9 mouse cellular contexts compared by ENCODE assay signal in genomic region chr9:64956337-64956736, GRCm38 (mm10). TPM values are rescaled to one million over a fixed set of nuclear protein-coding genes. Genes with fewer than 3 reads are reported as not detected.
DNase-seq lines count a peak whose midpoint lies in the region; ATAC-seq and TF ChIP-seq lines count a peak whose summit lies in the region.
"Had no signal": no experiment of that assay in that cellular context is flagged by ENCODE, and none has a peak within 500 bp of the region (broad histone marks: within the 10 kb centered on the region; RNA-seq: fewer than 3 reads in every experiment).

No protein-coding gene starts in this region.

- TF ChIP-seq CTCF in liver, adult 2 months (IDR thresholded peaks at IDR 0.05; ENCODE audit: low read depth, low read length): no peak

- DNase-seq in CD4-positive, CD25-positive, alpha-beta regulatory T cell, adult 2 months (ENCODE audit: low read depth, low spot score): peak; percentile 61
- no peak for DNase-seq in lung, postnatal 25 days (ENCODE audit: low spot score)
- DNase-seq in forebrain, embryonic 14.5 days (ENCODE audit: low spot score): no peak
- DNase-seq in liver, adult 2 months (ENCODE audit: extremely low read depth, low read depth, low spot score): peak; percentile 51
- DNase-seq in splenic B cell, adult 2 months (ENCODE audit: low read depth, low spot score): peak; percentile 33
- no peak for DNase-seq in cerebellum, adult 11-12 months

- 17% methylated on average over 12 of the region's 12 CpGs for WGBS in lung, embryonic 16.5 days
- WGBS in forebrain, embryonic 14.5 days: 20% methylated on average over 12 of the region's 12 CpGs
- 8% methylated on average over 12 of the region's 12 CpGs for WGBS in liver, adult 2 months

- no peak for ATAC-seq in CD4-positive, CD25-positive, alpha-beta regulatory T cell, adult 4 months
- no peak for ATAC-seq in lung, embryonic 16.5 days (ENCODE audit: low read depth)
- ATAC-seq in forebrain, embryonic 14.5 days: no peak

- no peak for TF ChIP-seq POLR2A in liver, adult 2 months (IDR thresholded peaks at IDR 0.05; ENCODE audit: extremely low read depth, insufficient read depth, low read length)

- H3K27ac ChIP-seq in lung, embryonic 16.5 days (ENCODE audit: low read length): 0 out of 2 replicates have a peak overlapping the region, but pooled peaks have one; percentile 1
- H3K27ac ChIP-seq in forebrain, embryonic 14.5 days (ENCODE audit: low read depth, low read length): no peak overlapping the region
- H3K27ac ChIP-seq in liver, adult 2 months (replicated peaks; ENCODE audit: insufficient read depth, low read depth, low read length): no peak overlapping the region; the same call in 1 of the 2 replicates

- H3K4me1 ChIP-seq in lung, embryonic 16.5 days (replicated peaks; ENCODE audit: control insufficient read depth, insufficient read depth, low read length): peaks cover 14% of the 10 kb centered on the region
- peaks cover 2% of the 10 kb centered on the region; the same call in 1 of the 2 replicates for H3K4me1 ChIP-seq in forebrain, embryonic 14.5 days (ENCODE audit: control insufficient read depth, insufficient read depth, low read length)
- H3K4me1 ChIP-seq in liver, adult 2 months (ENCODE audit: control insufficient read depth, insufficient read depth, low read length): peaks cover 3% of the 10 kb centered on the region

- 0 out of 2 replicates have a peak overlapping the region, but pooled peaks have one; percentile 19 for H3K4me2 ChIP-seq in lung, embryonic 16.5 days (ENCODE audit: low read depth, low read length)
- H3K4me2 ChIP-seq in forebrain, embryonic 14.5 days (ENCODE audit: low read length): peak overlapping the region; percentile 23; the same call in 1 of the 2 replicates

- H3K27me3 ChIP-seq in lung, embryonic 16.5 days (ENCODE audit: control insufficient read depth, insufficient read depth, low read depth, low read length): no peaks in the 10 kb centered on the region; the same call in 1 of the 2 replicates
- H3K27me3 ChIP-seq in forebrain, embryonic 14.5 days (replicated peaks; ENCODE audit: control insufficient read depth, insufficient read depth, low read length): no peaks in the 10 kb centered on the region
- H3K27me3 ChIP-seq in liver, adult 2 months (ENCODE audit: control insufficient read depth, insufficient read depth, low read length): no peaks in the 10 kb centered on the region
- H3K27me3 ChIP-seq in splenic B cell, adult 2 months (ENCODE audit: control insufficient read depth, insufficient read depth, low read length, poor library complexity, severe bottlenecking): no peaks in the 10 kb centered on the region

- no peak overlapping the region for H3K9ac ChIP-seq in lung, embryonic 16.5 days (ENCODE audit: low read length)
- no peak overlapping the region for H3K9ac ChIP-seq in forebrain, embryonic 14.5 days (ENCODE audit: low read length)
- H3K9ac ChIP-seq in liver, adult 2 months (ENCODE audit: low read depth, low read length): no peak overlapping the region

- H3K9me3 ChIP-seq in lung, embryonic 16.5 days (ENCODE audit: control insufficient read depth, low read length): no peaks in the 10 kb centered on the region
- no peaks in the 10 kb centered on the region for H3K9me3 ChIP-seq in forebrain, embryonic 14.5 days (replicated peaks; ENCODE audit: control insufficient read depth, low read length)

- no peaks in the 10 kb centered on the region for H3K79me2 ChIP-seq in liver, adult 2 months (ENCODE audit: control insufficient read depth, insufficient read depth, low read length)

- H3K36me3 ChIP-seq in lung, embryonic 16.5 days (ENCODE audit: control insufficient read depth, insufficient read depth, low read length): no peaks in the 10 kb centered on the region
- no peaks in the 10 kb centered on the region for H3K36me3 ChIP-seq in forebrain, embryonic 14.5 days (ENCODE audit: control insufficient read depth, insufficient read depth, low read length)
- H3K36me3 ChIP-seq in liver, adult 2 months (ENCODE audit: control insufficient read depth, insufficient read depth, low read length): no peaks in the 10 kb centered on the region
- no peaks in the 10 kb centered on the region for H3K36me3 ChIP-seq in splenic B cell, adult 2 months (ENCODE audit: control insufficient read depth, insufficient read depth, low read length, poor library complexity, severe bottlenecking)

- H3K4me3 ChIP-seq in lung, embryonic 16.5 days (ENCODE audit: low read length): peak overlapping the region; percentile 15
- H3K4me3 ChIP-seq in forebrain, embryonic 14.5 days (ENCODE audit: low read depth, low read length): no peak overlapping the region
- no peak overlapping the region; the same call in 1 of the 2 replicates for H3K4me3 ChIP-seq in liver, adult 2 months (ENCODE audit: insufficient read depth, low read depth, low read length)

RNA-seq across cellular contexts. Expression of gene Ints14, which starts 4.4 kb away (rescaled TPM):
- 10 to 100 TPM; 41.1 to 45.7 TPM for polyA plus RNA-seq in CD4-positive, CD25-positive, alpha-beta regulatory T cell, adult 4 months (2017; shearing (Covaris generic))
- polyA plus RNA-seq in lung, embryonic 16.5 days (2015; fragmentation: Nextera tagmentation; extraction: Ambion mirVana): 53.2 and 55.8 TPM in 2 replicates
- 49.0 and 49.8 TPM in 2 replicates for polyA plus RNA-seq in forebrain, embryonic 14.5 days (2014; fragmentation: Nextera tagmentation; extraction: Ambion mirVana)
- 5.4 and 6.7 TPM in 2 replicates for total RNA-seq in liver, adult 2 months (2014; rRNA removed)
- 4.7 and 5.7 TPM in 2 replicates for polyA plus RNA-seq in liver, adult 2 months (2012; rRNA removed)

RNA-seq across cellular contexts. Expression of gene Slc24a1, which starts 4.9 kb away (rescaled TPM):
- polyA plus RNA-seq in CD4-positive, CD25-positive, alpha-beta regulatory T cell, adult 4 months (2017; shearing (Covaris generic)): under 1 TPM; 0.09 to 0.44 TPM
- 0.06 and 0.08 TPM in 2 replicates for polyA plus RNA-seq in lung, embryonic 16.5 days (2015; fragmentation: Nextera tagmentation; extraction: Ambion mirVana)
- polyA plus RNA-seq in forebrain, embryonic 14.5 days (2014; fragmentation: Nextera tagmentation; extraction: Ambion mirVana): 0.03 and 0.05 TPM in 2 replicates
- total RNA-seq in liver, adult 2 months (2014; rRNA removed): not detected in 2 replicates
- not detected in 2 replicates for polyA plus RNA-seq in liver, adult 2 months (2012; rRNA removed)
- polyA plus RNA-seq: C2C12 had no signal

Comparison
In these comparisons a context has a peak if more than half of its experiments do, and no peak if none do; other contexts are left out.
1. DNase-seq: peak in CD4-positive, CD25-positive, alpha-beta regulatory T cell, adult 2 months (single experiment), liver, adult 2 months (single experiment) and splenic B cell, adult 2 months (single experiment); none in lung, postnatal 25 days (single experiment), forebrain, embryonic 14.5 days (single experiment) and cerebellum, adult 11-12 months (single experiment).